Mouse (Mus musculus) left cerebral cortex, postnatal 10 days (tissue): Measurements from ENCODE around the gene Osbpl9. TPM values are rescaled to one million over a fixed set of nuclear protein-coding genes. Genes with fewer than 3 reads are reported as not detected.

Source experiments
- DNase-seq, 2 experiments: peaks; one replicate each; pipeline ENCODE4 v3.0.0; 2021 to 2022; ENCODE audit warnings: low spot score in 2 of 2, mixed read lengths in 1 of 2; ENCODE audit errors: extremely low spot score in 1 of 2
- intact Hi-C: fragments of 180-260 bp; cut with DNase I; formaldehyde crosslinking; loops from one replicate; pipeline ENCODE4 v1.15.1; 2025
- total RNA-seq, 2 experiments: library from RNA; stranded (reverse); gene quantifications; 2 replicates each; pipeline ENCODE4 v1.2.3; 2021

Osbpl9 gene
- total RNA-seq, 2 experiments from 2014 or later: 59.8 to 61.0 TPM

- intact Hi-C loops: no loop called here
- no peak for DNase-seq
Measured at GRCm38 (mm10) chr4:109116494-109116893, 85.6 kb downstream of the Osbpl9 start.

- DNase-seq: no peak
- intact Hi-C loops: no loop called here
Measured at GRCm38 (mm10) chr4:109115742-109116141, 86.3 kb downstream of the Osbpl9 start.

GRCm38 (mm10) chr4:109114308-109114707 is 87.8 kb downstream of the Osbpl9 start:
- intact Hi-C loops: no loop called here
- DNase-seq: no peak

- intact Hi-C loops: no loop called here
- no peak for DNase-seq
Measured at GRCm38 (mm10) chr4:109112915-109113505, 89.1 kb downstream of the Osbpl9 start.

GRCm38 (mm10) chr4:109110978-109111377 is 91.1 kb downstream of the Osbpl9 start:
- no peak for DNase-seq
- intact Hi-C loops: no loop called here

GRCm38 (mm10) chr4:109109686-109110085 is 92.4 kb downstream of the Osbpl9 start:
- intact Hi-C loops: no loop called here
- DNase-seq: no peak

- intact Hi-C loops: no loop called here
- DNase-seq: no peak
Measured at GRCm38 (mm10) chr4:109109012-109109411, 93.1 kb downstream of the Osbpl9 start.

GRCm38 (mm10) chr4:109106594-109106993 is 95.5 kb downstream of the Osbpl9 start:
- intact Hi-C loops: no loop called here
- DNase-seq: no peak

GRCm38 (mm10) chr4:109106034-109106433 is 96.0 kb downstream of the Osbpl9 start:
- intact Hi-C loops: no loop called here
- no peak for DNase-seq

- no peak for DNase-seq
- intact Hi-C loops: no loop called here
Measured at GRCm38 (mm10) chr4:109105254-109105653, 96.8 kb downstream of the Osbpl9 start.

- DNase-seq: no peak
- intact Hi-C loops: no loop called here
Measured at GRCm38 (mm10) chr4:109103145-109103883, 98.8 kb downstream of the Osbpl9 start.

GRCm38 (mm10) chr4:109102574-109102973 is 99.5 kb downstream of the Osbpl9 start:
- intact Hi-C loops: no loop called here
- DNase-seq: no peak

- no peak for DNase-seq
- intact Hi-C loops: no loop called here
Measured at GRCm38 (mm10) chr4:109098861-109099260, 103.2 kb downstream of the Osbpl9 start.

GRCm38 (mm10) chr4:109094269-109094668 is 107.8 kb downstream of the Osbpl9 start:
- DNase-seq: no peak
- intact Hi-C loops: no loop called here

- DNase-seq: no peak
- intact Hi-C loops: no loop called here
Measured at GRCm38 (mm10) chr4:109092344-109092743, 109.7 kb downstream of the Osbpl9 start.

GRCm38 (mm10) chr4:109091241-109091777 is 110.8 kb downstream of the Osbpl9 start:
- intact Hi-C loops: no loop called here

GRCm38 (mm10) chr4:109089999-109090398 is 112.1 kb downstream of the Osbpl9 start:
- no peak for DNase-seq
- intact Hi-C loops: no loop called here

More at GRCm38 (mm10) chr4:109091241-109091777, 110.8 kb downstream of the Osbpl9 start:
- DNase-seq: no peak

- DNase-seq: no peak
- intact Hi-C loops: no loop called here
Measured at GRCm38 (mm10) chr4:109089171-109089570, 112.9 kb downstream of the Osbpl9 start.

GRCm38 (mm10) chr4:109080118-109080517 is 122.0 kb downstream of the Osbpl9 start:
- intact Hi-C loops: no loop called here
- no peak for DNase-seq

GRCm38 (mm10) chr4:109079676-109080075 is 122.4 kb downstream of the Osbpl9 start:
- DNase-seq: peak in 1 of 2 experiments; percentile 45
- intact Hi-C loops: no loop called here
